Mouse (Mus musculus): ENCODE measurements around the gene Krt73. TPM values are rescaled to one million over a fixed set of nuclear protein-coding genes. Genes with fewer than 3 reads are reported as not detected.

The Krt73 gene
- polyA plus RNA-seq, 1 experiment from 2014 or later, result not detected

DNA sequence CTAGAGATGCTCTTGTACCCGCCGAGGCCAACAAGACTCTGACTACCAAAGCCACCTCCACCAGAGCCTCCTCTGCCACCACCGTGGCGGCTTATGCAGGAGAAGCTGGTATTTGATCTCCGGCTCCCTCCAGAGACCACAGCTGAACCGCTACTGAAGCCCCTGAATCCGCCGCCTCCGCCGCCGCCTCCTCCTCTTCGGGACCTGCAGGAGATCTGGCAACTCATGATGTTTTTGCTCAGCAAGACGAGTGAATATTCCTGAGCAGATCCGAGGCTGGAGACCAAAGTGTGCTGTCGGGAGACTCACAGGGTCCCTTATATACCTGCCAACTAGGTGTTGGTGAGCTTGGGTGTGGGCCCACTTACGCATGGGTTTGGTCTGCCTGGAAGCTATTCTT lies 15.7 kb upstream of the Krt73 start, which contains the start of gene Krt2:
TSS of gene Krt2 (minus strand) at position 295 of the 400 bp plus-strand sequence.
- DNase-seq (ENCODE audit: low spot score), result no peak
- Histone ChIP-seq H3K27ac (replicated peaks; ENCODE audit: low read depth, low read length) (no peak within 1 kb of the TSS), H3K4me1 (ENCODE audit: control insufficient read depth, insufficient read depth, low read length) (no peaks in the 10 kb centered on the region), H3K9ac (replicated peaks; ENCODE audit: low read length) (no peak within 1 kb of the TSS), H3K36me3 (replicated peaks; ENCODE audit: control insufficient read depth, insufficient read depth, low read depth, low read length) (no peaks in the 10 kb centered on the region), H3K9me3 (replicated peaks; ENCODE audit: control insufficient read depth, low read length) (no peaks in the 10 kb centered on the region), H3K4me3 (ENCODE audit: low read depth, low read length) (no peak within 1 kb of the TSS), H3K4me2 (ENCODE audit: low read depth, low read length) (no peak within 1 kb of the TSS), H3K27me3 (ENCODE audit: control insufficient read depth, insufficient read depth, low read length) (no peaks in the 10 kb centered on the region)
- ATAC-seq (replicated peaks; ENCODE audit: insufficient number of reproducible peaks, low FRiP score, low TSS enrichment, low read depth), result no peak
- 82% methylated on average over 16 of the region's 16 CpGs for WGBS

- H3K9ac ChIP-seq (replicated peaks; ENCODE audit: low read length), result no peak overlapping the region
- no peak for ATAC-seq (replicated peaks; ENCODE audit: insufficient number of reproducible peaks, low FRiP score, low TSS enrichment, low read depth)
- H3K4me2 ChIP-seq (ENCODE audit: low read depth, low read length), result no peak overlapping the region
- 83% methylated on average over 11 of the region's 11 CpGs for WGBS
- DNase-seq (ENCODE audit: low spot score), result no peak
- no peak overlapping the region for H3K27ac ChIP-seq (replicated peaks; ENCODE audit: low read depth, low read length)
- H3K27me3 ChIP-seq (ENCODE audit: control insufficient read depth, insufficient read depth, low read length), result no peaks in the 10 kb centered on the region
- H3K36me3 ChIP-seq (replicated peaks; ENCODE audit: control insufficient read depth, insufficient read depth, low read depth, low read length), result no peaks in the 10 kb centered on the region
- no peak overlapping the region for H3K4me3 ChIP-seq (ENCODE audit: low read depth, low read length)
- no peaks in the 10 kb centered on the region for H3K4me1 ChIP-seq (ENCODE audit: control insufficient read depth, insufficient read depth, low read length)
- no peaks in the 10 kb centered on the region for H3K9me3 ChIP-seq (replicated peaks; ENCODE audit: control insufficient read depth, low read length)
Measured at GRCm38 (mm10) chr15:101803052-101803822, 1.1 kb upstream of the Krt73 start.

DNA sequence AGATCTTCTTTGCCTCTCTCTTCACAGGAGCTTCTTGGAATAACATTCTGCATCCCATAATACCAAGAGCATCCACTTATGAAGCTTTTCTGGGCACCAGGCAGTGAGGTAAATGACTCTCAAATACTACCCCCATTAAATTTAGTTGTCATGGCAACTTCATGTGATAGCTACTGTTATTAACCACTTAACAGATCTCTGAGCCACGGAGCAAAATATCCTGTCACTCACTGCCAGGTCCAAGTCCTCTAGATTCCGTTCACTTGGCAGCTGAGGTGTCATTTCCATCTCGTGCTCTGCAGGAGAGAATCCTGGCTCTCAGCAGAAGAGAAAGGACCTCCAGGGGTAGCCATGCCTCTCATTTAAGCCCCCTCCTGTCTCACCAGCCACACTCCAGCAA lies 11.3 kb downstream of the Krt73 start:
- Histone ChIP-seq H3K36me3 (replicated peaks; ENCODE audit: control insufficient read depth, insufficient read depth, low read depth, low read length) (no peaks in the 10 kb centered on the region), H3K4me1 (ENCODE audit: control insufficient read depth, insufficient read depth, low read length) (no peaks in the 10 kb centered on the region; the same call in 1 of the 2 replicates), H3K27ac (replicated peaks; ENCODE audit: low read depth, low read length) (no peak overlapping the region), H3K9ac (replicated peaks; ENCODE audit: low read length) (no peak overlapping the region), H3K4me3 (ENCODE audit: low read depth, low read length) (no peak overlapping the region), H3K27me3 (ENCODE audit: control insufficient read depth, insufficient read depth, low read length) (no peaks in the 10 kb centered on the region), H3K9me3 (replicated peaks; ENCODE audit: control insufficient read depth, low read length) (no peaks in the 10 kb centered on the region), H3K4me2 (ENCODE audit: low read depth, low read length) (no peak overlapping the region)
- WGBS, result 26% methylated on average over 3 of the region's 3 CpGs
- no peak for ATAC-seq (replicated peaks; ENCODE audit: insufficient number of reproducible peaks, low FRiP score, low TSS enrichment, low read depth)
- no peak for DNase-seq (ENCODE audit: low spot score)

GRCm38 (mm10) chr15:101786360-101786759 lies 15.8 kb downstream of the Krt73 start, which contains the start of gene Krt72:
TSS of gene Krt72 (minus strand) at chr15:101786460.
- Histone ChIP-seq H3K4me1 (ENCODE audit: control insufficient read depth, insufficient read depth, low read length) (no peaks in the 10 kb centered on the region; the same call in 1 of the 2 replicates), H3K4me3 (ENCODE audit: low read depth, low read length) (no peak within 1 kb of the TSS), H3K4me2 (ENCODE audit: low read depth, low read length) (no peak within 1 kb of the TSS), H3K36me3 (replicated peaks; ENCODE audit: control insufficient read depth, insufficient read depth, low read depth, low read length) (no peaks in the 10 kb centered on the region), H3K9me3 (replicated peaks; ENCODE audit: control insufficient read depth, low read length) (no peaks in the 10 kb centered on the region), H3K27me3 (ENCODE audit: control insufficient read depth, insufficient read depth, low read length) (no peaks in the 10 kb centered on the region), H3K27ac (replicated peaks; ENCODE audit: low read depth, low read length) (no peak within 1 kb of the TSS), H3K9ac (replicated peaks; ENCODE audit: low read length) (no peak within 1 kb of the TSS)
- no peak for ATAC-seq (replicated peaks; ENCODE audit: insufficient number of reproducible peaks, low FRiP score, low TSS enrichment, low read depth)
- WGBS, result 95% methylated on average over 18 of the region's 18 CpGs
- no peak for DNase-seq (ENCODE audit: low spot score)

DNA sequence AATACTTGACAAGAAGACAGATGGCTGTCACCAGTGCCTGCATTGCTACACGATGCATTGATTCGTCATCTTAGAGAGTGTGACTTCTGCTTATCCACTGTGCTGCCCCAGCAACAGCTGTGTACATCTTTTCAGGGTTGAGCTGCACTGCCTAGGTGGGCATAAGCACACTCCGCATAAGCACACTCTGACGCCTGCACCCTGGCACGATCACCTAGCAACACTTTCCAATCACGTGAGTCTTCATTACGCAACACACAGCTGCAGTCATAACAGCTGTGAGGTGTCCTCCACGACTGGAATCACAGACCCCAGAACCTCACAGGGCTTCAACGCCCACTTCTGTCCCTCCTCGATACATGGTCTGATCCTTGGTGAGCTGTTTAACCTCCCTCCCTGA lies 28.7 kb downstream of the Krt73 start:
- no peak for DNase-seq (ENCODE audit: low spot score)
- 81% methylated on average over 10 of the region's 10 CpGs for WGBS
- Histone ChIP-seq H3K4me2 (ENCODE audit: low read depth, low read length) (no peak overlapping the region), H3K4me1 (ENCODE audit: control insufficient read depth, insufficient read depth, low read length) (no peaks in the 10 kb centered on the region), H3K27ac (replicated peaks; ENCODE audit: low read depth, low read length) (no peak overlapping the region), H3K9me3 (replicated peaks; ENCODE audit: control insufficient read depth, low read length) (no peaks in the 10 kb centered on the region), H3K9ac (replicated peaks; ENCODE audit: low read length) (no peak overlapping the region), H3K4me3 (ENCODE audit: low read depth, low read length) (no peak overlapping the region), H3K27me3 (ENCODE audit: control insufficient read depth, insufficient read depth, low read length) (no peaks in the 10 kb centered on the region), H3K36me3 (replicated peaks; ENCODE audit: control insufficient read depth, insufficient read depth, low read depth, low read length) (no peaks in the 10 kb centered on the region)
- ATAC-seq (replicated peaks; ENCODE audit: insufficient number of reproducible peaks, low FRiP score, low TSS enrichment, low read depth), result no peak

DNA sequence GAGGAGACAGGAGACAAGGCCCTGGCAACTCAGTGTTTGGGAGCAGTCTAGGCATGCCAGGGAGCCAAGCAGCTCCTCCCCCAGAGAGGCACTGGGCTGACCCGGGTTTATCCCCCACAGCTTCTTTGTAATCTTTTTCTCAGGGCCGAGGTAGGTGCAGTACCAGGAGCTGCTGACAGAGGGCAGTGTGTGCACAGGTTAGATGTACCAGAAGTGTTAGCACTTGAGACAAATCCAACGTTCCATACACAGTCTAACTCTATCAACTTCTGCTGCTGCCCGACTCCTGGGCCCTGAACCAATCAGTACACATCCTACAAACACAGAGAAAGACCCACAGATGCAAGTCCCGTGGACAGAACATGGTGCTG lies 29.4 kb downstream of the Krt73 start:
- H3K4me1 ChIP-seq (ENCODE audit: control insufficient read depth, insufficient read depth, low read length), result no peaks in the 10 kb centered on the region

GRCm38 (mm10) chr15:101772080-101772710 lies 30.0 kb downstream of the Krt73 start:
- WGBS, result 66% methylated on average over 5 of the region's 5 CpGs
- Histone ChIP-seq H3K4me1 (ENCODE audit: control insufficient read depth, insufficient read depth, low read length) (no peaks in the 10 kb centered on the region), H3K4me3 (ENCODE audit: low read depth, low read length) (no peak overlapping the region), H3K27me3 (ENCODE audit: control insufficient read depth, insufficient read depth, low read length) (no peaks in the 10 kb centered on the region), H3K36me3 (replicated peaks; ENCODE audit: control insufficient read depth, insufficient read depth, low read depth, low read length) (no peaks in the 10 kb centered on the region), H3K4me2 (ENCODE audit: low read depth, low read length) (no peak overlapping the region), H3K27ac (replicated peaks; ENCODE audit: low read depth, low read length) (no peak overlapping the region), H3K9ac (replicated peaks; ENCODE audit: low read length) (no peak overlapping the region; the same call in 1 of the 2 replicates), H3K9me3 (replicated peaks; ENCODE audit: control insufficient read depth, low read length) (no peaks in the 10 kb centered on the region)
- DNase-seq (ENCODE audit: low spot score) (peak; percentile 49), ATAC-seq (replicated peaks; ENCODE audit: insufficient number of reproducible peaks, low FRiP score, low TSS enrichment, low read depth) (0 out of 2 replicates have a peak, but pooled peaks have one; percentile 32)

More for the DNA sequence above, 29.4 kb downstream of the Krt73 start:
- no peak overlapping the region; the same call in 1 of the 2 replicates for H3K9ac ChIP-seq (replicated peaks; ENCODE audit: low read length)
- ATAC-seq (replicated peaks; ENCODE audit: insufficient number of reproducible peaks, low FRiP score, low TSS enrichment, low read depth) (peak; percentile 83), DNase-seq (ENCODE audit: low spot score) (peak; percentile 95)
- 8% methylated on average over 5 of the region's 5 CpGs for WGBS
- no peaks in the 10 kb centered on the region for H3K27me3 ChIP-seq (ENCODE audit: control insufficient read depth, insufficient read depth, low read length)
- no peak overlapping the region for H3K4me3 ChIP-seq (ENCODE audit: low read depth, low read length)
- no peaks in the 10 kb centered on the region for H3K36me3 ChIP-seq (replicated peaks; ENCODE audit: control insufficient read depth, insufficient read depth, low read depth, low read length)
- no peak overlapping the region for H3K4me2 ChIP-seq (ENCODE audit: low read depth, low read length)
- no peak overlapping the region for H3K27ac ChIP-seq (replicated peaks; ENCODE audit: low read depth, low read length)
- no peaks in the 10 kb centered on the region for H3K9me3 ChIP-seq (replicated peaks; ENCODE audit: control insufficient read depth, low read length)

- peak; percentile 37 for DNase-seq (ENCODE audit: low spot score)
- Histone ChIP-seq H3K36me3 (replicated peaks; ENCODE audit: control insufficient read depth, insufficient read depth, low read depth, low read length) (no peaks in the 10 kb centered on the region), H3K4me3 (ENCODE audit: low read depth, low read length) (no peak overlapping the region), H3K4me1 (ENCODE audit: control insufficient read depth, insufficient read depth, low read length) (no peaks in the 10 kb centered on the region), H3K4me2 (ENCODE audit: low read depth, low read length) (no peak overlapping the region), H3K27ac (replicated peaks; ENCODE audit: low read depth, low read length) (peak overlapping the region; percentile 28; the same call in 1 of the 2 replicates), H3K9ac (replicated peaks; ENCODE audit: low read length) (0 out of 2 replicates have a peak overlapping the region, but pooled peaks have one; percentile 4), H3K9me3 (replicated peaks; ENCODE audit: control insufficient read depth, low read length) (no peaks in the 10 kb centered on the region), H3K27me3 (ENCODE audit: control insufficient read depth, insufficient read depth, low read length) (no peaks in the 10 kb centered on the region)
- ATAC-seq (replicated peaks; ENCODE audit: insufficient number of reproducible peaks, low FRiP score, low TSS enrichment, low read depth), result no peak
- 53% methylated on average over 8 of the region's 8 CpGs for whole genome bisulfite sequencing
Measured at GRCm38 (mm10) chr15:101770226-101770625, 31.9 kb downstream of the Krt73 start.

Data from embryonic facial prominence, embryonic 11.5 days (tissue).